Mouse (Mus musculus) lung, postnatal 0 days (tissue): ENCODE results near the gene Gfod2. TPM values are rescaled to one million over a fixed set of nuclear protein-coding genes. Genes with fewer than 3 reads are reported as not detected.

Source experiments
- ATAC-seq: fragments of 200-750 bp; cut with Nextera tagmentation; 2 replicates; pipeline ENCODE4 v1.8.0; 2017; ENCODE audit warnings: moderate library complexity
- DNase-seq: peaks from one replicate; pipeline ENCODE4 v3.0.0-alpha.2; 2016; ENCODE audit warnings: low spot score
- H3K27ac ChIP-seq: fragments of 300-500 bp; sonication (generic); 2 replicates; pipeline ENCODE4 v1.5.1; 2014; ENCODE audit warnings: antibody characterized with exemption, mild to moderate bottlenecking, low read length, mixed read lengths
- H3K27me3 ChIP-seq: fragments of 300-500 bp; sonication (generic); replicated peaks from 2 replicates; pipeline ENCODE4 v1.6.1; 2014; ENCODE audit warnings: low read length, mixed read lengths; ENCODE audit not compliant: insufficient read depth
- H3K36me3 ChIP-seq: fragments of 300-500 bp; sonication (generic); 2 replicates; pipeline ENCODE4 v1.6.1; 2014; ENCODE audit warnings: low read length, mixed read lengths; ENCODE audit not compliant: insufficient read depth
- H3K4me1 ChIP-seq: fragments of 300-500 bp; sonication (generic); 2 replicates; pipeline ENCODE4 v1.6.1; 2014; ENCODE audit warnings: antibody characterized with exemption, low read depth, low read length, mixed read lengths; ENCODE audit not compliant: insufficient read depth
- H3K4me2 ChIP-seq: fragments of 300-500 bp; sonication (generic); replicated peaks from 2 replicates; pipeline ENCODE4 v1.6.1; 2014; ENCODE audit warnings: low read depth, mild to moderate bottlenecking, low read length, moderate library complexity, mixed read lengths
- H3K4me3 ChIP-seq: fragments of 300-500 bp; sonication (generic); 2 replicates; pipeline ENCODE4 v1.5.1; 2014; ENCODE audit warnings: low read depth, low read length
- H3K9ac ChIP-seq: fragments of 300-500 bp; sonication (generic); replicated peaks from 2 replicates; pipeline ENCODE4 v1.6.1; 2014; ENCODE audit warnings: low read depth, mild to moderate bottlenecking
- H3K9me3 ChIP-seq: fragments of 300-500 bp; sonication (generic); 2 replicates; pipeline ENCODE4 v1.6.1; 2016; ENCODE audit warnings: low read length, mixed read lengths
- CTCF ChIP-seq: IDR thresholded peaks from 2 replicates; pipeline ENCODE4 v1.5.1; 2016; ENCODE audit warnings: antibody characterized with exemption, mild to moderate bottlenecking
- EP300 ChIP-seq: IDR thresholded peaks from 2 replicates; pipeline ENCODE4 v1.6.1; 2016; ENCODE audit warnings: antibody characterized with exemption, mild to moderate bottlenecking, control low read depth
- WGBS: fragments of 180-500 bp; shearing (Covaris S2); extraction: QIAGEN DNeasy Blood & Tissue Kit; methylation state at CpG from one replicate; pipeline ENCODE4 v1.1.7; 2014; 5-methylcytosine and 5-hydroxymethylcytosine counted together
- polyA plus RNA-seq: library from polyadenylated mRNA; unstranded; fragments of >200 nt; fragmentation: Nextera tagmentation; extraction: Ambion mirVana; gene quantifications from 2 replicates; pipeline ENCODE4 v1.2.1, GENCODE M21; 2015

Gene Gfod2
- polyA plus RNA-seq, 1 experiment from 2014 or later, result 19.5 TPM

DNA sequence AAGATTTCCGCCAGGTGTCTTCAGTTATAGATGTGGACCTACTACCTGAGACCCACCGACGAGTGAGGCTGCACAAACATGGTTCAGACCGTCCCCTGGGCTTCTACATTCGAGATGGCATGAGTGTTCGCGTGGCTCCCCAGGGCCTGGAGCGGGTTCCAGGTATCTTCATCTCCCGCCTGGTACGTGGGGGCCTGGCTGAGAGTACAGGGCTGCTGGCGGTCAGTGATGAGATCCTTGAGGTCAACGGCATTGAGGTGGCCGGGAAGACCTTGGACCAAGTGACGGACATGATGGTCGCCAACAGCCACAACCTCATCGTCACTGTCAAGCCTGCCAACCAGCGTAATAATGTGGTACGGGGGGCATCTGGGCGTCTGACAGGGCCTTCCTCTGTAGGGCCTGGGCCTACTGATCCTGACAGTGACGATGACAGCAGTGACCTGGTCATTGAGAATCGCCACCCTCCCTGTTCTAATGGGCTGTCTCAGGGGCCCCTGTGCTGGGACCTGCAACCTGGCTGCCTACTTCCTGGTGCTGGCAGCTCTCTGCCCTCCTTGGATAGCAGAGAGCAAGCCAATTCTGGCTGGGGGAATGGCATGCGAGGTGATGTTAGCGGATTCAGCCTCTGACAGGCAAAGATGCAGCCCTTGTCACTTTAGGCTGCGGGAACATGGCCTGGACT is 55.6 kb downstream of the Gfod2 start:
- H3K4me2 ChIP-seq, result no peak overlapping the region
- peaks cover 14% of the 10 kb centered on the region; the same call in 1 of the 2 replicates for H3K4me1 ChIP-seq
- no peak for TF ChIP-seq EP300
- no peak for TF ChIP-seq CTCF
- WGBS, result 88% methylated on average over 24 of the region's 24 CpGs
- H3K9ac ChIP-seq, result no peak overlapping the region
- H3K9me3 ChIP-seq, result no peaks in the 10 kb centered on the region
- no peak overlapping the region for H3K27ac ChIP-seq
- DNase-seq, result no peak
- H3K4me3 ChIP-seq, result no peak overlapping the region
- ATAC-seq, result no peak
- no peaks in the 10 kb centered on the region for H3K27me3 ChIP-seq
- H3K36me3 ChIP-seq, result 0 out of 2 replicates have a peak, but pooled peaks cover 7% of the 10 kb centered on the region

DNA sequence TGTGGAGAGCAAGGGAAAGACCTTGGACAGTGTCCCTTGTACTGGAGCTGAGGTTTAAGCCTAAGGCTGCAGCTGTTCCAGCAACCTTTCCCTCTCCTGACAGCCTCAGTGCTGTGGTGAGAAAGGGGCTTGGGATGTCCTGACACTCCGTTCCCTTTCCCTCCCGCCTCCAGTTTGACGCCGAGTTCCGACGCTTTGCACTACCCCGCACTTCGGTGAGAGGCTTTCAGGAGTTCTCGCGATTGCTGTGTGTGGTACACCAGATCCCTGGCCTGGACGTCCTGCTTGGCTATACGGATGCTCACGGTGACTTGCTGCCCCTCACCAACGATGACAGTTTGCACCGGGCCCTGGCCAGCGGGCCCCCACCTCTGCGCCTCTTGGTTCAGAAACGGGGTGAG is 56.5 kb downstream of the Gfod2 start:
- Histone ChIP-seq H3K27ac (peak overlapping the region; percentile 33; the same call in 1 of the 2 replicates), H3K9ac (no peak overlapping the region), H3K4me3 (peak overlapping the region; percentile 74), H3K27me3 (no peaks in the 10 kb centered on the region), H3K9me3 (no peaks in the 10 kb centered on the region), H3K36me3 (peaks cover 13% of the 10 kb centered on the region; the same call in 1 of the 2 replicates), H3K4me2 (peak overlapping the region; percentile 90), H3K4me1 (peaks cover 6% of the 10 kb centered on the region; the same call in 1 of the 2 replicates)
- DNase-seq, result no peak
- WGBS, result 46% methylated on average over 18 of the region's 18 CpGs
- 0 out of 2 replicates have a peak, but pooled peaks have one; percentile 0 for ATAC-seq
- TF ChIP-seq CTCF (no peak), EP300 (no peak)

DNA sequence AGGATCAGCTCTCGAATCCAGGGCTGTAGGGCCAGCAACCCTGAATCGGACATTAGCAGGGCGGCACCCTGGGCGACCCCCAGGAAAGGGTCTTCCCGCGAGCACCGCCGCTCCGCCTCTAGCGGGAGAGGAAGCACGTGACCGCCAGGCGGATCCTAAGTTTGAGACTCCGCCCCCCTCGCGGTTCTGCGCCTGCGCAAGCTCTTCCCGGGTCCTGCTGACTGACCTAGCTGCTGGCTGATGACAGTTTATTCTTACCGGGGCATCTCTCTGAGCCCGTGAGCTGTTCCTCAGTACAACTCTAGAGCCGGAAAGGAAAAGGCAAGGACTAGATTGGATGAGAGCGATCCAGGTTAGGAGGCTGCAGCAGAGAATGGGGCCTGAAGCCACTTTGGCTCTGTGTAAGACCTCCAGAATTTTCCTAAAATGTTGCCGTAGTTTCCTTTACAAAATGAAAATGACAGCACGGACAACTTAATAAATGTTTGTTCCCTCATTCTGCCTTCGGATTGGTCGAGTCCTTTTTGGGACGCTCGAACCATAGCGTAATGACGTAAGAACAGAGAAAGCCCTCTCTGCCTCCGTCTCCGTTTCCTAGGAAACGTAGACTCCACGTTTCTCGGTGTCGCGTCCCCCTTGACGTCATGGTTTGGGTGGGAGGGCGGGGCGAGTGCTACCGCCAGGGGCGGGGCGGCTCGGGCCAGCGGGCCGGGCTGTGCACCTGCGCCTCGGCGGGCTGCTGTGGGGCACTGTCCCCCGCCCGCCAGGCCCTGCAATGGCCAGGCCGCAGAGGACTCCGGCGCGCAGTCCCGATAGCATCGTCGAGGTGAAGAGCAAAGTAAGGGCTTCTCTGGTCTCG is 57.3 kb downstream of the Gfod2 start, which contains the start of the genes Acd and Pard6a:
TSS of gene Acd (minus strand) at position 137 of the 859 bp plus-strand sequence.
TSS of gene Pard6a (plus strand) at position 183 of the 859 bp plus-strand sequence.
- ATAC-seq, result peak; percentile 89
- peaks cover 13% of the 10 kb centered on the region; the same call in 1 of the 2 replicates for H3K36me3 ChIP-seq
- peak within 1 kb of the TSS; percentile 74 for H3K4me3 ChIP-seq
- H3K27ac ChIP-seq, result peak within 1 kb of the TSS; percentile 91
- peak within 1 kb of the TSS; percentile 90 for H3K4me2 ChIP-seq
- peaks cover 6% of the 10 kb centered on the region; the same call in 1 of the 2 replicates for H3K4me1 ChIP-seq
- TF ChIP-seq CTCF (0 out of 2 replicates have a peak, but pooled peaks have one; percentile 7), EP300 (no peak)
- no peaks in the 10 kb centered on the region for H3K27me3 ChIP-seq
- no peaks in the 10 kb centered on the region for H3K9me3 ChIP-seq
- WGBS, result under 1% methylated on average over 60 of the region's 60 CpGs
- H3K9ac ChIP-seq, result peak within 1 kb of the TSS; percentile 52
- peak; percentile 96 for DNase-seq

DNA sequence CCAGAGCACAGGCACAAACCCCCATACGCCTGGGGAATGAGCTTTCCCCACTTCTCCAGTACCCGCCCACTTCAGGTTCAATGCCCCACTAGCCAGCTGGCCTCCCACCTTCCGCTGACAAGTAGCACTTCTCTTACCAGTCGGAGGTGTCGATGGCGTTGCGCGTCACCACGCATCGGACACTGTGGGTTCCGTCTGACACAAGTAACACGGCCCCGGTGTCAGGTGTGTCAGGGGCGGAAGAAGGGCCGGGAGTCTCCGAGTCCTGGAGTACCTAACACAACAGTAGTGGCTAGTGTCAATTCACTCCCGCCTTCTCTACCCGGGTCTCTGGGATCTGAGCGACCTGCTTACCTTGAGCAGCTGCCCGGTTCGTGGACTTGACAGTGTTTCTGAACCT is 57.9 kb downstream of the Gfod2 start:
- Histone ChIP-seq H3K36me3 (peaks cover 13% of the 10 kb centered on the region; the same call in 1 of the 2 replicates), H3K4me1 (peaks cover 6% of the 10 kb centered on the region; the same call in 1 of the 2 replicates), H3K4me2 (peak overlapping the region; percentile 90), H3K9ac (peak overlapping the region; percentile 52), H3K27ac (peak overlapping the region; percentile 91), H3K4me3 (peak overlapping the region; percentile 74), H3K9me3 (no peaks in the 10 kb centered on the region), H3K27me3 (no peaks in the 10 kb centered on the region)
- no peak for TF ChIP-seq CTCF
- TF ChIP-seq EP300, result no peak
- DNase-seq, result peak; percentile 66
- WGBS, result 0% methylated on average over 21 of the region's 21 CpGs
- ATAC-seq, result peak; percentile 52

DNA sequence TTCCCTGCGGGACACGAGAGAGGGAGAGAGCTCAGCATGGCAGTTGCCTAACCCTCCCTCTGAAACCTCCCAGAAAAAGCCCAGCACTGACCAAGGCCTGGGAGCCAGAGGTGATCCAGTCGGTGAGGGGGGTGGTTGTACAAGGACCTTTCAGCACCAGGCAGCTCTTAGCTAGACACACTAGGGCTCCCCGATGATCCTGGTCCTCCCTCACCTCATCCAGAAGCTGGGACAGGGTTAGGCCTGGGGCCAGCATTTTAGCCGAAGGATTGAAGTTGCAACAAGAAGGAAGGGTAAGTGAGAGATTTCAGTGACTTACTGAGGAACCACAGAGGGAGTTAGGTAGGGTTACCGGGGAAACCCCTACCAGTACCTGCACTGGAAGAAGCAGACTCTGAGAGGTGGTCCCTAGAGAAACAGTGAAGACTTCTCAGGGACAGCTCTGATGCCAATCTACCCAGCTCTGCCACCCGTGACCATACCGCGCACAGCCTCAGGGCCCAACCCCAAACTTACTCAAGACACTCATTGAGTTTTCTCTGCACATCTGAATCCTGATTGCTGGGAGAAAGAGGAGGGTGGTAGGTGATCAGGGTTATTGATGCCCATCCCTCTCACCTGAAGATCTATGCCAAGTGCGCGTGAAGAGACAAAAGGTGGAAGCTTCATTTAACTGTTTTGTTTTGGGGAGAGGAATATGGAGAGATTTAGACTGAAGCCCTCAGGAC is 58.8 kb downstream of the Gfod2 start:
- Histone ChIP-seq H3K4me3 (0 out of 2 replicates have a peak overlapping the region, but pooled peaks have one; percentile 74), H3K9me3 (no peaks in the 10 kb centered on the region), H3K4me1 (peaks cover 6% of the 10 kb centered on the region; the same call in 1 of the 2 replicates), H3K36me3 (peaks cover 13% of the 10 kb centered on the region; the same call in 1 of the 2 replicates), H3K9ac (peak overlapping the region; percentile 52; the same call in 1 of the 2 replicates), H3K27me3 (no peaks in the 10 kb centered on the region), H3K27ac (no peak overlapping the region; the same call in 1 of the 2 replicates), H3K4me2 (peak overlapping the region; percentile 90)
- 81% methylated on average over 11 of the region's 11 CpGs for WGBS
- DNase-seq (no peak), ATAC-seq (no peak)
- no peak for TF ChIP-seq CTCF
- TF ChIP-seq EP300, result no peak
